Mouse (Mus musculus) heart, adult 8-10 months (tissue): ENCODE data around the gene Tigar. TPM values are rescaled to one million over a fixed set of nuclear protein-coding genes. Genes with fewer than 3 reads are reported as not detected.

Experiments
- DNase-seq: peaks from one replicate; pipeline ENCODE4 v3.0.0; 2022; ENCODE audit warnings: low spot score
- total RNA-seq, 4 experiments: library from RNA; stranded (reverse); gene quantifications; 2 replicates each; pipeline ENCODE4 v1.2.4; 2022

The Tigar gene
- total RNA-seq = 10 to 100 TPM; 51.8 to 65.8 (median 59.1) TPM

DNA sequence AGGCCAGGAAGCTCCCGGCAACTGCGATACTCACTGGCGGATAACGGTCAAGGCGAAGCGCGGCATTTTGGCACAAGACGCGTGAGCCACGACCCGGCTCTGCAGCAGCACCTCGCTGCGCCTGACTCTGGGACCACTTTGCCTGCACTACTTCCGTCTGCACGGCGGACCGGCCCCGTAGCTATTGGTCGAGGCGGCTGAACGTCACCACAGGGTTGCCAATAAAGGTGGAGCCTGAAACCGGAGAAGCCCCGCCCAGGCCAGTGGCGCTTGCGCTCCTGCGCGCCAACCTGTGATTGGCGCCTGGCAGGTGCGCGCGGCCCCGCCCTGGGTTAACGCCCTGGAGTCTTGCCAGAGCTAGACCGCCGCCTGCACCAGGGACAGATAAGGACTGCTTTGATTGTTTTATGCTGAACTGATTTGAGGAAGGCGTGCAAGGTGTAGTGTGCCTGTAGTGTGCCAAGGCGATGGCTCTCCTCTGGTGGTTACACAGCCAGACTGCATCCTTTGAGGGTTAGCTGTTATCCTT, at the start of gene Tigar:
Tigar (minus strand) TSS at position 156 of the 529 bp plus-strand sequence.
- peak; percentile 92 for DNase-seq

DNA sequence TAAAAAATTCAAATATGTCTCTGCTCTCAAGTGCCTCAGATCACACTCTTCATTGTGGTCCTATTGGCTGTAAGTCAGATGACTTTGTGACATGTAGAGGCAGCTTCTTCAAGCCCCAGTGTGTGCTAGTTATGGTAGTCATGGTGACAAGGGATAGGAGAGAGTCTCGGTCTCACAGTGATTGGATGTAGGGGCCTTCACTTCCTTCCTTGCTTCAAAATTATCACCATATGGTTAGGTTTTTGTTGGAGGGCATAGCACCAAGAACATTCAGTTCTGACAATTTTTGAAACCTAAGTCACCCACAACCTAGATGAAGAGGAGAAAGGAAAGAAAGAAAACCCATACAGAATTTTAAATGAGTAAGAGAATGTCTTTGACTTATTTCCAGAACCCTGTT, 48.0 kb upstream of the Tigar start:
- DNase-seq = no peak

DNA sequence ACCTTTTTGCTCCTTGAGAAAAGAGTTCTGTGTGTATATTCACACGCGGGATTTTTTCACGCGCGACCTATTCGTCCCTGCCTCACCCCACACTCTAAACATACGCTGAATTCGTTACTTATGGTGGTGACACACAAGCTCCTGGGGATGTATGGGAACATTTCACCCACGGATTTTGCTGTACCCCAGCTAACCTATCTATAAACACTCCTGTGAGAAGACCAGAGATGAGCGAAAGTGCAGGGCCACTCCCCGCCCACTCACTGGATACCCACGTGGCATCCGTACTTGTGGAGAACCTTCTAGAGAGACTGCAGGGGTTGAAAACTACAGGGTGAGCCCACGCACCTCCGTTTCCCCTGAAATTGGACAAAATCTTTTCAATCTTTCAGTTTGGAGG, 46.1 kb upstream of the Tigar start:
- DNase-seq = peak; percentile 41

DNA sequence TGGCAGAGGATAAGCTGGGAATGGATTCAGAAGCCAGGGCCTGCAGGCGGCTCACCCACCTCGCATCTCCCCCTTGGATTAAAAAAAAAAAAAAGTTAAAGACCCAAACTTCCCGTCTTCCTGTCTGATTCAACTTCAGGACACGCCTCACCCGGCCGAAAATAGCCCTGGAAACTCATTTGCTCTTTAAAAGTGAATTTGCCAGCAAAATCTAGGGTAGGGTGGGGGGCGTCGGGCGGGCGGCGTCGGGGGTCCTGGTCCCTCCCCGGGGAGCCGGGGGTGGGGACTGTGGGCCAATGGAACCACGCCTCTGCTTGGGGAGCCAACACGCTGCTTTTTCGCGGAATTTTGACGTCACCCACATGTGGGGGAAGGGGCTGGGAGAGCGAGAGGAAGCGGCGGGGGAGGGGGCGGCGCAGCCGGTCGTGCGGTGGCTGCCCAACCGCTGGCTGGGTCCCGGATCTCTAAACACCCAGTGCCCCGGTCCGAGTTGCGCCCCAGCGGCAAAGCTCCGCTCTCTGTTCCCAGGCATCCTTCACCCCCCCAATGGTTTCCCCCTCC, 45.4 kb upstream of the Tigar start:
- peak; percentile 68 for DNase-seq

DNA sequence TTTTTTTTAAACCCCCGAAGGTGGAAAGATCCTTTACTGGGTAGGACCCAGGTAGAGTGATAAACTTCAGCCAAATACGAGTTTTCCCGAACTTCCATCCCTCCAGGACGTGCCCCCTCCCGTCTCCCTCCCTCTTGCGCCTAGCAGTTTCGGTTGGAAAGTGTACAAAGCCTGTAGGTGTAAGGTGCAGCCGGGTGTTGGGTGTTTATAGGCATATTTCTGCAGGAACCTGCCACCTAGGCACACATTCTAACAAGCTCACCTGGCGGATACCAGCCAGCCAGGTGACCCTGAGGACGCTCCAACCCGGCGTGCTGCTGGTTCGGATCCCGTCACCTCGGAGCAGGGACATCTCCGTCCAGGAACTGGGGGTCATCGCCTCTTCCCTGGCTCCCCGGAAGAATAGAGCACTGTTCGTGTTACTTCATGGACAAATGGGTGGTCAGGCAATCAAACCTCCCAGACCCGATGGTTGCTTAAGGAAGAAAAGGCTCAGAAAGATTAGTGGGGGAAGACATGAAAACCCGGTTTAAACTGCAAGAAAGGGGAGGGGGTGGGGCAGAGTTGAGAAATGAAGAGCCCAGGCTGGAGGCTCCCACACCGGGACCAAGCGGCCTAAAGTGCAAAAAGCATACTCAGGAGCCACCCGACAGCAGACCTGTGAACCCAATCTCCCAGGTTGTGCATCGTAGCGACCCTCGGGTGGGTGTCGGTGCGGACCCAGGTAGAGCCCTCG, 44.8 kb upstream of the Tigar start:
- no peak for DNase-seq

DNA sequence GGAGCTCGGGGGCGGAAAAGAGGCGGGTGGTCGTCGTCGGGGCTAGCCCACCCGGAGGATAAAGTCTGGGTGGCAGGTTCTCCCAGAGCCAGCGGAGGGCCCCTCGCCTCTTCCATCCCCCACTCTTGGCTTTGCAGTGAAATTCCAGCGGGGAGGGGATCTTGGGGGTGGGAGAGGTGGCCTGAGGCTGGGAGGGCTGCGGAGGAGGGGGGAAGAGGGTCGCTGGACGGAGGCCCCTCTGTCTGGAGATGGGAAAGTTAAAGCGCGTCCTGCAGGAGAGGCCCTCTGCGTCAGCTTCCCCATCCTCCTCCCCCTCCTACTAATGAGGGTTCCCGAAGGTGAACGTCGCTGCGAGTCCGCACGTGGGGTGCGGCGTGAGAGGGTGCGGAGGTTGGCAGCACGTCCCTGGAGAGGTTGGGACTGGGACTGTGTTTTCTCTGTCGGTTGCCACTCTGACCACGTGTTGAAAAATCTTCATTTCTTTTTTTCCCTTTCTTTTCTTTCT, 44.0 kb upstream of the Tigar start:
- DNase-seq = peak; percentile 58

DNA sequence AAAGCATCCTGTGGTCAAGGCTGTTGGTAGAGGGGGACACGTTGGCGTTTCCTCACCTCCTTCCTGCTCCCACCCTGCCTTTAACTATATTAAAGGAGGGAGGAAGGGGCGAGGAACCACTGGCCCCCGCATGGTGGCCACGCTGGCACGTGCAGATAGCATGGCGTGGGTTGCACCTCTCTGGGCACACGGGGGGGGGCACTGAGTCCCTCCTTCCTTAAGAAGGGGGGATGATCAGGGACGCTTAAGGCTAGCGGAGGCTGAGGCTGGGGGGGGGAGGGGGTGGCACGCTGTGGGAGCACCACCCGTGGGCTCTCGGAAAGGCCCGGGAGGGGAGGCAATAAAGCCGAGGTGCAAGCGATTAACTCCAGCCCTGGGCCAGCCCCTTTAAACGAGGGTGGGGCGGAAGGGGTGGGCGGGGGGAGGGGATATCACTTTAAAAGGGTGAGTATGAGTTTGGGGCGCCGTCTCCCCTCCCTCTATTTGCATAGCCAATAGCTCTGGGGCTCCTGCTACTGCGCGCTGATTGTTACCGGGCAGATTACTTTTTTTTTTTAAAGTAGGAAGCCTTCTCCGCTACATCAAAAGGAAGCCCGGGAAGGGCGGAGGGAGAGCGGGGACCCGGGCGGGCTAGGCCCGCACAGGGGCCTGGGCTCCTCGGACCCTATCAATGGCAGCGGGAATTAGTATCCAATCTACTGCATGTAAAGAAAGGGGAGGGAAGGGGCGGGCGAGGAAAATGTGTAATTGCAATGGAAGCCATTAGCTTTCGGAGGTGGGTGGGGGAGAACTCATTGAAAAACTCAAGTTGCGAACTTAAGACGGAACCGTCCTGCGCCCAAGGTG, 43.0 kb upstream of the Tigar start, which contains the start of gene Ccnd2:
Ccnd2 (minus strand) TSS at position 88 of the 846 bp plus-strand sequence.
- peak; percentile 87 for DNase-seq

DNA sequence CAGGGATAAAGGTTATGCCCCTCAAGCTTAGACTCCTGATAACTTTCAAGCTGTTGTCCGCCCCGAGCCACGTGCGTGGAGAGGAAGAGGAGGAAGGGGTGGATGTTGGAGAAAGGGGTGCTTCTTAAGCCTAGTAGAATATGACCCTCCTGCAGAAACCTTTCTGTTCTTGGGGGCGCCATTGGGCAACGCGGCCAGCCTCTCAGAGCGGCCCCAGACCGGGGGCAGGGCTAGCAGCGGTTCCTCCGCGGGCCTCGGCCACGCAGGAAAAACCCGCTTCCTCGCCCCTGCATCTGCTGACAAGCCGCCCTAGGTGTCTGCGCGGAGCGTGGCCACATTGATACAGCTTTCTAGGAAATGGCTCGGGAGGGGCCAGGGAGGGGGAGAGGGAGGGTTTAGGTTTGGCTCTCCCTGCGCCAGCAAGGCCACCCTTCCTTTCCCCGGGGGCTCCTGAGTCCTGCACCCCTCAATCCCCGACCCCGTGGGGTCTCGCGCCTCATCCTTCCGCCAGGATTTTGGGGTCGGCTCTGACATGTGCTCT, 42.3 kb upstream of the Tigar start:
- DNase-seq = peak; percentile 53

DNA sequence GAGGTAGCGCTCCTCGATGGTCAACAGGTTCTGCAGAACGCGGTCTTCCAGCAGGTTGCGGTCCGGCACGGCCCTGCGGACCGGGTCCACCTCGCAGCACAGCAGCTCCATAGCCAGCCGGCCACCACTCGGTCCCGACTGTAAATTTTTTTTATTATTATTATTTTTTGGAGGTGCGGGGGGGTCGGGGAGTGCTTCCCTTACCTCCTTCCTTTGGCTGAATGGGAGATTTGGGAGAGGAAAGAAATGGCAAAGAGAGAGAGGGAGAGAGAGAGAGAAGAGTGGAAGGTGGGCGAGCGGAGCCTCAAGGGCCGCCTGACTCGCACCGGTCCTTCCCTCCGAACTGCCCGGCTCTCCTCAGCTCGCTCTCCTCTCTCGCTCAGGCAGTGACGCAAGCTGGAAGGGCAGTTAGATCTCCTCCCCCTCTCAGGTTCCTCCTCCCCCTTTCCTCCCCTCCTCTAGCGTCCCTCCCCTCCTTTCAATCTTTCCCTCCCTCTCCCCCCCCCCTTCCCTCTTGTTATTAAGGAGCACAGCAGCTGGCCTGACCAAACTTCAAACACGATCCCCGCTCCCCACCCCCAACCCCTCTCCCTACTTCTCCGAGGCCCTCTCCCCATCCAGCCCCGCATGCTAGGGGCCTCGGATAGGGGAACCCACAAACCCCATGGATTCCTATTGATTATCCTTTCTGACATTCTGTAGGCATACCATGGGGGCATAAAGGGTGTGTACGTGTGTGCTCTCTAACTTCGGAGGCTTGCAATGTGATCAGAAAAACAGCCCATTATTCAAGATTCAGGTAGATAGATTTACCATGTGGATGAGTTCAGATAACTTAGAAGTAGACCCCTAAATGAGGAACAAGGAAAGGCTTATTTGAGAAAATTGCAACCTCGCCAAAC, 41.6 kb upstream of the Tigar start:
- DNase-seq = peak; percentile 82

DNA sequence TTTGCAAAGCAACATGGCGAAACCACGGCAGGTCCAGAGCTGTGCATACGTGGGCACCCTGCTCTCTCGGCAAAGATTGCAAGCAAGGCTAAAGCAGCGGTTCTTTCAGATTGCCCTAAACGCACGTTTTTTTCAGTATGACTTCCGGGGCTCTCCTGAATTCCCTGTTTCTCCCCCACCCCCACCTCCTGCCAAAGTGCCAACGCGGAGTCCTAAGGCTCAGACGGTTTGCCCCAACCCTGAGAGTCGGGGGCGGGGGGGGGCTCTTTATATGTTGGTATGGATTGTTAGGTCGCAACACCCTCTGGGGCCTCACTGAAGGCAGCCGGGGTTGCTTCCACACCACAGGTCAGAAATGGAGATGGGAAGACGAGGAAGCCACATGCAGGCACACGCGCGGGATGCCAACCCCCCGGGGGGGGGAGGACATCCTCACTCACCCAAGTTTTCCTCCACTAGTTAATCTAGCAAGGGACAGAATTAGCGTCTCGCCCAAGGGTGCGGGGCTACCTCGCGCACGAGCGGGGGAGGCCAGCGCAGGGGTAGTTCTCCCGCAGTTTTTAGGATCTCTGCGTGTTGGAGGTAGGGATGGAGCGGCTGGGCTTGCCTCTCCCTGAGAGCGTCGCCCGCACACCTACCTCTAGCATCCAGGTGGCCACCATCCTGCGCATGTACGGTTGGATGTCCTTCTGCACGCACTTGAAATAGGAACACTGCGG, 40.7 kb upstream of the Tigar start:
- peak; percentile 28 for DNase-seq

DNA sequence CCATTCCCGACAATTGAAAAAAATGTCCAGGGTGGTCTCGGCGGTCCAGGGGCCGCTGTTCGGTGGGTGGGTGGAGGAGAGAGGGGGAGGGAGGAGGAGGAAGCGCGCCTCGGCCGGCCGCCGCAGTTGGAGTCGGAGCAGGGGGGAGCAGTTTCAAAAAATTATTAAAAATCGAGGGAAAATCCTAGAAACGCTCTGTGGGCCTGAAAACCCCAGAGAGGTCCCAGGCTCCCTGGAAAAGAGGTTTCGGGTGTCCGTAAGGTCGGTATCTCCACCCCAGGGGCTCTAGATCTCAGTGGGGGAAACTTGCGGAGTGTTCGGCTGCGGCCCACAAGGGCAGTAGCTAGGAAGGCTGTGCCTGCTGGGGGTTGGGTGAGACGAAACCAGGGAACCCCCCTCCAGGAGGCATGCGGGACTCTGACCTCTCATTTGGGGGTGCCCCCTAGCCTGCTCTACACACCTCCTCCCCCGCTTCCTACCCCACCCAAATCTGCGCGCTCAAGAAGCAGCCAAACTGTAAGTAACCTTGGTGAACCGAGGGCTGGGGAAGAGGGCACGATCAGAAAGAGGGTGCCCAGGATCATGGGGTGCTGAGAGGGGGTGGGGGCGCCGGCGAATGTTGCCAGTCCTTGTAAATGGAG, 40.1 kb upstream of the Tigar start:
- DNase-seq = peak; percentile 40

DNA sequence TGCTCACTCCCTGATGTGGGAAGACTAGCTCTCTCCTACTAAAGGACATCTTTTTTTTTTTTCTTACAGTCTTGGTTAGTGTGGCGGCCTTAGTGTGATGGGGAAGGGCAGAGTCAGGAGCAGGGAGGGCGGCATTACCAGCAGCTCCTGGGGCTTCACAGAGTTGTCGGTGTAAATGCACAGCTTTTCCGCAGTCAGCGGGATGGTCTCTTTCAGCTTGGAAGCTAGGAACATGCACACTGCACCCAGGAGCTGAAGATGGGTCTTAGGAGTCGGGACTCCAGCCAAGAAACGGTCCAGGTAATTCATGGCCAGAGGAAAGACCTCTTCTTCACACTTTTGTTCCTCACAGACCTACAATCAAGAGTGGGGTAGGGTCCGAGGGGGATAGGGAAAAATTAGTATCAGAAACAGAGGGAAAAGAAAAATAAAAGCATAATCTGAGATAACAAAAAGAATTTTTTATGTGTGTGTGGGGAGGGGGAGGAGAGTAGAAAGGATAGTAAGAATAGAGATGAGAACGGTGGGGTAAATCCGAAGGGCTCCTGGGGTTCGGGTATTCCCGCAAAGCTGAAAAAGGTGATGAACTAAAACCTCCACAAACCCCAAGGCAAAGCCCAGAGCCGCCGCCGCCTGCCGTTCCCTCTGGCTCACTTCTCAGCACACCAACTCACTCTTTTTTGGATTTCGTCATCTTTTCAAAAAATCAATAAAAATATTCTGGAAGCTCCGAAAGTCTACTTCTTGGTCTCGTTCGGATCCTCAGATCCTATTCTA, 39.4 kb upstream of the Tigar start:
- DNase-seq = no peak

DNA sequence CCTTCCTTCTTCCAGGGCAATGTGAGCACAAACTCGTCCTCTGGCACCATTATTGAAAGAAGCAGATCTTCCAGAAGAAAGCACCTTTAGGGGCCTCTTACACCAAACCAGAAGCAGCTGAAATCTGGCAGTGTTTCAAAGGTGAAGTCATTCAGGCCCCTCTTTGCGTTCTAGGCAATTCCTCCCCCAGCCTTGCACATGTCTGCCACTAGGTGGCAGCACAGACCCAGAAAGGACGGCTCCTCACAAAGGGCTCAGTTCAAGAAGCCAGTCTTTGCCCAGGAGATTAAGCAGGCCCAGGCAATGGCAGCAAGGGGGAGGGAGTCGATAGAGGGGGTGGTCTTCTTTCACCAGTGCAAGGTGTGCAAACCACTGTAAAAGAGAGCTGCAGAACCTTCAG, 38.3 kb upstream of the Tigar start:
- peak; percentile 89 for DNase-seq

DNA sequence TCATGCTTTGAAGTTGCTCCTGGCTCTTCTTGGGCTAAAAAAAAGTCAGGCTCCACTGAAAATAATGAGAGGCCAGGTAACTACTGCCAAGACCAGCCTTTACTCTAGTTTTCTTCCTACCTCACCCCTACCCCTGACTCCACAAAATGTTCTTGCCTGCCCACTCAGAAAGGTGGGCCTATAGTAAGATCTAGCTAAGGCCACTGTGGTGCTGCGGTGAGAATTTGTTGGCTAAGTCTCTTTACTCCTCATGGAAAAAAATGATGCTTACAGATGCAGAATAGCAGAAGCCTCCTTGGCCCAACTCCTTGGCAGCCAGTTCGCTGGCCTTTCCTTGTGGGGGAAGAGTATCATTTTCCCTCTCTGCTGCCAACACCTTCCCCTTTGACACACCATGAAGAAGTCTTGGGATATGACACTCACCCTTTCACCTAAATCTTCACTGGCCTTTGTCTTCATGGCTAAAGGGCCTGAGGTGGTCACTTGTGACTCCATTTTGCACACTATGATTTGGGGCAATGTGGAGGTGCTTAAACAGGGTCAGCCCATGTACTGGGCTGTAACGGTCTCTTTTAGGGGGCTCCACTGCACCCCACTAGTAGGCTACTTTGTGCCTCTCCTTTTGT, 37.1 kb upstream of the Tigar start:
- DNase-seq = no peak

DNA sequence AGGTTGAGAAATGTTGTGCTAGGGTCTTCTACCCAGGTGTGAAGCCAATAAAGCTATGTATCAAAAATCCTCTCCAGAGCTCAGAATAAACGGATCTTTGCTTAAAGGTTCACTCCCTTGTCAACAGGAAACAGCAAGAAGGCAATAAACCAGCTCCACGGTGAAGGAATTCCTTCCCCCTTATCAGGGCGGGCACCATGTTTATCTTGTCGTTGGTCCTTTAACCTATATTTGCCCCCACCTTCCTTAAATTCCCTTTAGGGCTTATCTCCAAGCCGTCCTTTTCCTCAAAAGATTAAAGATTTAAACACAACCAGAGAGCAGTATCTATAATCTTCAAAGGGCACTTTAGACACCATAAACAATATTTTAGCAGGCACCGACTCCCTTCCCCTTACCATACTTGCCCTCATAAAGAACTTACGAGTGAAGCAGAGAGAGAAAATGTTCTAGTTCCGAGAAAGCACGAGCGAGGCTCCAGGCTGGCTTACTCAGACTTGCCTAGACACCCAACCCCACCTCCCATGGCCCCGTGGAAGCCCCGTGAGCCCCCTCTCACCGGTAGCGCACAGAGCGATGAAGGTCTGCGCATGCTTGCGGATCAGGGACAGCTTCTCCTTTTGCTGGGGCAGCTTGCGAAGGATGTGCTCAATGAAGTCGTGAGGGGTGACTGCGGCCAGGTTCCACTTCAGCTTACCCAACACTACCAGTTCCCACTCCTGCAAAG, 36.3 kb upstream of the Tigar start:
- no peak for DNase-seq

DNA sequence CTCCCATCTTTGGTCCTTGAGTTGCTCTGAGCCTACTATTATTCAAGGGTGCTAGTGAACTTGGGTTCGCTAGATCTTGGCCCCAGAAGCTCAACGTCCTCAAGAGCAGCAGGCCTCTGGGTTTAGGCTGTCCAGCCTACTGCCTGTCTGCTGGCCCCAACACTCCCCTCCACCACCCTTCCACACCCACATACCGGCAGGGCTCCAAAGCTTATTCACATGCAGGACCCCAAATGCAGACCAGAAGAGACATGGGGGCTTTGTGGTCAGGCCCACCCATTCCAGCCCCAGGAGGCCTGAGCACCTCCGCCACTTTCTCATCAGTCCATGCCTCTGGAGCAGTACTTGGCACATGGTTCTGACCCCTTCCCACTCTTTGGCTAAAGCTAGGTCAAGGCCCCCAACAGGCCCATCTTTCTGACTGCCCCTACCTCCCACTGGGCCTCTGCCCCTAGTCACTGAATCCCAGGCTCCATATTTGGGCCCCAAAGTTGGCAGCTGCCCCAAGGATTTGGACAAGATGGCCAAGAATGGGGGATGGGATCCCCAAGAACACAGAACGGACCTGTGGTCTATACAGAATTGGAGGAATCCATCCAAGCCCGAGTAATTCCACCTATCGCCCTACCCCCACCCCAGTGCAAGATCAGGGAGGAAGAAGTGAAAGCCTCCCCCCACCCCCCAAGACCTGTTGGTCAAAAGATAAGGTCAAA, 34.4 kb upstream of the Tigar start:
- no peak for DNase-seq

DNA sequence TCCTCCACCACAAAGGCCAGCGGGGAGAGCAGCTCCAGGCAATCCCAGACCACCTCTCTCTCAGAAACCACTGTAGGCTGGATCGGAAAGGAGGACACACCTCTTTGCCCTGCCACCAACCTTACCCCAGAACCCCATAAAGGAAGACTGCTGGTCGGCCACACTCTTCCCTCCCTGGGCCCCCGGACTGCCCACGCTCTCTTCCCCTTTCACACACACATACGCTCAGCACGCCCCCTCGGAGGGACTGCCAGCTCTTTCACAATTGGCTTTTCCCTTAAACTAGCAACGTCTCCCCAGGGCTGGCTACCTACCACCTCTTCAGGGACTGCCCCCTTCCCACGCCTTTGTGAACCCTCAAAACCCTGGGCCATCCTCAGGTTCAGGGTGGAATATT, 33.8 kb upstream of the Tigar start:
- DNase-seq = no peak
